Mouse (Mus musculus): Measurements from ENCODE around the gene Grm4. TPM values are rescaled to one million over a fixed set of nuclear protein-coding genes. Genes with fewer than 3 reads are reported as not detected.

Grm4 gene
- total and polyA plus RNA-seq, 2 experiments = not detected

- Histone ChIP-seq H3K4me3 (ENCODE audit: insufficient read depth, low read depth, low read length) (no peak overlapping the region), H3K79me2 (ENCODE audit: control insufficient read depth, insufficient read depth, low read length) (no peaks in the 10 kb centered on the region), H3K27me3 (ENCODE audit: control insufficient read depth, insufficient read depth, low read length) (peaks cover 17% of the 10 kb centered on the region), H3K9ac (ENCODE audit: low read depth, low read length) (no peak overlapping the region), H3K4me1 (ENCODE audit: control insufficient read depth, insufficient read depth, low read length) (no peaks in the 10 kb centered on the region), H3K27ac (replicated peaks; ENCODE audit: insufficient read depth, low read depth, low read length) (no peak overlapping the region), H3K36me3 (ENCODE audit: control insufficient read depth, insufficient read depth, low read length) (no peaks in the 10 kb centered on the region)
- TF ChIP-seq POLR2A (IDR thresholded peaks at IDR 0.05; ENCODE audit: extremely low read depth, insufficient read depth, low read length) (no peak), CTCF (IDR thresholded peaks at IDR 0.05; ENCODE audit: low read depth, low read length) (no peak)
- DNase-seq (ENCODE audit: extremely low read depth, low read depth, low spot score) = no peak
- 44% methylated on average over 5 of the region's 5 CpGs for WGBS
Measured at GRCm38 (mm10) chr17:27508513-27508912, 12.7 kb downstream of the Grm4 start.

- no peaks in the 10 kb centered on the region for H3K36me3 ChIP-seq (ENCODE audit: control insufficient read depth, insufficient read depth, low read length)
- DNase-seq (ENCODE audit: extremely low read depth, low read depth, low spot score) = no peak
- no peak for TF ChIP-seq POLR2A (IDR thresholded peaks at IDR 0.05; ENCODE audit: extremely low read depth, insufficient read depth, low read length)
- TF ChIP-seq CTCF (IDR thresholded peaks at IDR 0.05; ENCODE audit: low read depth, low read length) = no peak
- H3K27me3 ChIP-seq (ENCODE audit: control insufficient read depth, insufficient read depth, low read length) = peaks cover 15% of the 10 kb centered on the region
- H3K4me1 ChIP-seq (ENCODE audit: control insufficient read depth, insufficient read depth, low read length) = no peaks in the 10 kb centered on the region
- no peak overlapping the region for H3K4me3 ChIP-seq (ENCODE audit: insufficient read depth, low read depth, low read length)
- no peak overlapping the region for H3K9ac ChIP-seq (ENCODE audit: low read depth, low read length)
- WGBS = 63% methylated on average over 12 of the region's 12 CpGs
- no peaks in the 10 kb centered on the region for H3K79me2 ChIP-seq (ENCODE audit: control insufficient read depth, insufficient read depth, low read length)
- no peak overlapping the region for H3K27ac ChIP-seq (replicated peaks; ENCODE audit: insufficient read depth, low read depth, low read length)
Measured at GRCm38 (mm10) chr17:27508002-27508401, 13.2 kb downstream of the Grm4 start.

GRCm38 (mm10) chr17:27507591-27507945 is 13.6 kb downstream of the Grm4 start:
- H3K9ac ChIP-seq (ENCODE audit: low read depth, low read length) = no peak overlapping the region
- no peaks in the 10 kb centered on the region for H3K36me3 ChIP-seq (ENCODE audit: control insufficient read depth, insufficient read depth, low read length)
- H3K27ac ChIP-seq (replicated peaks; ENCODE audit: insufficient read depth, low read depth, low read length) = no peak overlapping the region
- TF ChIP-seq CTCF (IDR thresholded peaks at IDR 0.05; ENCODE audit: low read depth, low read length) (no peak), POLR2A (IDR thresholded peaks at IDR 0.05; ENCODE audit: extremely low read depth, insufficient read depth, low read length) (no peak)
- WGBS = 80% methylated on average over 7 of the region's 7 CpGs
- H3K79me2 ChIP-seq (ENCODE audit: control insufficient read depth, insufficient read depth, low read length) = no peaks in the 10 kb centered on the region
- H3K27me3 ChIP-seq (ENCODE audit: control insufficient read depth, insufficient read depth, low read length) = peaks cover 13% of the 10 kb centered on the region
- H3K4me1 ChIP-seq (ENCODE audit: control insufficient read depth, insufficient read depth, low read length) = no peaks in the 10 kb centered on the region
- no peak overlapping the region for H3K4me3 ChIP-seq (ENCODE audit: insufficient read depth, low read depth, low read length)
- DNase-seq (ENCODE audit: extremely low read depth, low read depth, low spot score) = no peak

GRCm38 (mm10) chr17:27506871-27507590 is 14.2 kb downstream of the Grm4 start:
- WGBS = 79% methylated on average over 7 of the region's 7 CpGs
- Histone ChIP-seq H3K27me3 (ENCODE audit: control insufficient read depth, insufficient read depth, low read length) (peaks cover 11% of the 10 kb centered on the region), H3K79me2 (ENCODE audit: control insufficient read depth, insufficient read depth, low read length) (no peaks in the 10 kb centered on the region), H3K36me3 (ENCODE audit: control insufficient read depth, insufficient read depth, low read length) (no peaks in the 10 kb centered on the region), H3K27ac (replicated peaks; ENCODE audit: insufficient read depth, low read depth, low read length) (no peak overlapping the region), H3K4me3 (ENCODE audit: insufficient read depth, low read depth, low read length) (no peak overlapping the region), H3K4me1 (ENCODE audit: control insufficient read depth, insufficient read depth, low read length) (no peaks in the 10 kb centered on the region), H3K9ac (ENCODE audit: low read depth, low read length) (no peak overlapping the region)
- no peak for DNase-seq (ENCODE audit: extremely low read depth, low read depth, low spot score)
- TF ChIP-seq CTCF (IDR thresholded peaks at IDR 0.05; ENCODE audit: low read depth, low read length) (no peak), POLR2A (IDR thresholded peaks at IDR 0.05; ENCODE audit: extremely low read depth, insufficient read depth, low read length) (no peak)

- no peak overlapping the region for H3K4me3 ChIP-seq (ENCODE audit: insufficient read depth, low read depth, low read length)
- no peak for TF ChIP-seq CTCF (IDR thresholded peaks at IDR 0.05; ENCODE audit: low read depth, low read length)
- no peak for TF ChIP-seq POLR2A (IDR thresholded peaks at IDR 0.05; ENCODE audit: extremely low read depth, insufficient read depth, low read length)
- no peaks in the 10 kb centered on the region for H3K4me1 ChIP-seq (ENCODE audit: control insufficient read depth, insufficient read depth, low read length)
- no peak overlapping the region for H3K27ac ChIP-seq (replicated peaks; ENCODE audit: insufficient read depth, low read depth, low read length)
- no peak for DNase-seq (ENCODE audit: extremely low read depth, low read depth, low spot score)
- H3K9ac ChIP-seq (ENCODE audit: low read depth, low read length) = no peak overlapping the region
- H3K36me3 ChIP-seq (ENCODE audit: control insufficient read depth, insufficient read depth, low read length) = no peaks in the 10 kb centered on the region
- 42% methylated on average over 11 of the region's 11 CpGs for WGBS
- no peaks in the 10 kb centered on the region for H3K79me2 ChIP-seq (ENCODE audit: control insufficient read depth, insufficient read depth, low read length)
- peaks cover 7% of the 10 kb centered on the region; the same call in 1 of the 2 replicates for H3K27me3 ChIP-seq (ENCODE audit: control insufficient read depth, insufficient read depth, low read length)
Measured at GRCm38 (mm10) chr17:27506362-27506761, 14.8 kb downstream of the Grm4 start.

GRCm38 (mm10) chr17:27505221-27505881 is 15.9 kb downstream of the Grm4 start:
- no peaks in the 10 kb centered on the region for H3K79me2 ChIP-seq (ENCODE audit: control insufficient read depth, insufficient read depth, low read length)
- no peak for DNase-seq (ENCODE audit: extremely low read depth, low read depth, low spot score)
- no peaks in the 10 kb centered on the region for H3K36me3 ChIP-seq (ENCODE audit: control insufficient read depth, insufficient read depth, low read length)
- H3K27ac ChIP-seq (replicated peaks; ENCODE audit: insufficient read depth, low read depth, low read length) = no peak overlapping the region
- no peak for TF ChIP-seq CTCF (IDR thresholded peaks at IDR 0.05; ENCODE audit: low read depth, low read length)
- TF ChIP-seq POLR2A (IDR thresholded peaks at IDR 0.05; ENCODE audit: extremely low read depth, insufficient read depth, low read length) = no peak
- peaks cover 7% of the 10 kb centered on the region; the same call in 1 of the 2 replicates for H3K27me3 ChIP-seq (ENCODE audit: control insufficient read depth, insufficient read depth, low read length)
- no peak overlapping the region for H3K4me3 ChIP-seq (ENCODE audit: insufficient read depth, low read depth, low read length)
- no peaks in the 10 kb centered on the region for H3K4me1 ChIP-seq (ENCODE audit: control insufficient read depth, insufficient read depth, low read length)
- 35% methylated on average over 10 of the region's 10 CpGs for WGBS
- H3K9ac ChIP-seq (ENCODE audit: low read depth, low read length) = no peak overlapping the region

Measured in liver, adult 2 months (tissue).